Mouse (Mus musculus) Muller cell, postnatal 12 days (primary cell): Measurements from ENCODE around the gene Phldb2.

Source experiments
- DNase-seq: peaks from one replicate; pipeline ENCODE4 v3.0.0-alpha.2; 2015; ENCODE audit errors: inconsistent ontology term

Gene Phldb2

DNA sequence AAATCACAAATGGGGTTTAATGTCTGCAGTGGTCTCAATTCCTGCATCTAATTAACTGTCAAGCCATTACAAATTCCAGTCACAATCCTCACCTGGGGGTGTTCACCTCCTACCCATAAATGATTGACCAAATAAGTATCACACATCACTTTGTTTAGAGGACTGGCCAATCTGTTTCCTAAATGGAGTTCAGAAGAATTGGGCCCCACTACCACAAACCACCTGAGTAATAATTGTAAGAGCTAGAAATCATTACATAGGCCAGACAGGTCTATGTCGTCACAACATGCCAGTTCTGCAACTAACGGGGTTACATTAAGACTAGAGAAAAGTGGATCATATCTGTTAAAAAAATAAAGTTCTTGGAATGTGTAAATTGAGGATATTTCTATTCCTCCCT lies 1.4 kb downstream of the Phldb2 start:
- no peak for DNase-seq

DNA sequence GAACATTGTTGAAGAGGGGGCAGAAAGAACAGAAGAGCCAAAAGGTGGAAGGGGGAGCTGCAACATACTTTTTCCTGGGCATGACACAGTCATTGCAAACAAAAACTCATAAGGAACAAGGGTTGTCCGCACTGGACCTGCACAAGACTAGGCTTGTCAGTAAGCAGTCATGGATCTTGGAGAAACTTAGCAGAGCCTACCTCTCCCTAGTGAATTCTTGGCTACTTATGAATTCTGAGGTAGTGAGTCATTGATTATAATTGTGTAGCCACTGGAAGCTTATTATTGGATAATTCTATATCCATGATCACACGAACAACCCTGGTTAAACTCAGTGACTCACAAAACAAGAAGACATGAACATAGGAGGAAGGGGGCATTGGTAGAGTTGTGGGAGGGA lies 7.1 kb downstream of the Phldb2 start:
- peak; percentile 70 for DNase-seq

DNA sequence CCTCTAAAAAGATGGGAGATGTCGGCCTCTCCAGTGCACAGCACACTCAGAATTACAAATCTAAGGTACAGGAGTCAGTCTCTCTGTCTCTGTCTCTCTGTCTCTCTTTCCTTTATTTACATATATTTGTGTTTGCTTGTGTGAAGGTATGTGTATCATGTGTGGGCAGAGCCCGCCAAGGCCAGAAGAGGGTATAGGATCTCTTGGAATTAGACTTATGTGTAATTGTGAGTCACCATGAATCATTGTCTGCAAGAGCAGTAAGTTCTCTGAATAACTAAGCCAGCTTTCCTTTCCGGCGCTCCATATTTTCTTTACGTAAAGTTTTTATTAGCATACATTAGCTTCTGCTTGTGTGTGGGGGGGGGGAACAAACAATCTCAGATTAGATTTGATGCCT lies 7.7 kb downstream of the Phldb2 start:
- DNase-seq = no peak

DNA sequence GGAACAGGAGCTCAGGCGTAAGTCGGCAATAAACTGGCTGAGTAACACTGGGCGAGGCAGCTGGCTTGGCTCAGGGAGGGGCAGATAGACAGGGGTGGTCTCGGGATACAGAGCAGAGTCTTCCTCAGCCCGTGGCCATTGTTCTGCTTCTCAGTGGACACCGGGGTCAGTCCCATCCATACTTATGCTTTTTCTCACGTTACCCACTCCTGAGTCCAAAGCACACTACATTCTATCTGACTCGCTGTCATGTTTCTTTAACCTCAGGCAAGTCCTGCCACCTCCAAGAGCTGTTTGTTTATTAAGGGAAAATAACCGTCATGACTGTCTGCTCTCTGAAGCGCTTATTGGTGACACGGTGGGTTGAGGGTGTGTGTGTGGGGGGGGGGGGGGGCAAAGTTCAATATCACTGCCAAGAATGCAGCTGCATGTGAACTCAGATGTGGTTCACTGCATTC lies 8.2 kb downstream of the Phldb2 start:
- DNase-seq = no peak

GRCm38 (mm10) chr16:45942169-45942891 lies 11.1 kb downstream of the Phldb2 start:
- no peak for DNase-seq

GRCm38 (mm10) chr16:45940701-45941100 lies 12.7 kb downstream of the Phldb2 start:
- DNase-seq = no peak

DNA sequence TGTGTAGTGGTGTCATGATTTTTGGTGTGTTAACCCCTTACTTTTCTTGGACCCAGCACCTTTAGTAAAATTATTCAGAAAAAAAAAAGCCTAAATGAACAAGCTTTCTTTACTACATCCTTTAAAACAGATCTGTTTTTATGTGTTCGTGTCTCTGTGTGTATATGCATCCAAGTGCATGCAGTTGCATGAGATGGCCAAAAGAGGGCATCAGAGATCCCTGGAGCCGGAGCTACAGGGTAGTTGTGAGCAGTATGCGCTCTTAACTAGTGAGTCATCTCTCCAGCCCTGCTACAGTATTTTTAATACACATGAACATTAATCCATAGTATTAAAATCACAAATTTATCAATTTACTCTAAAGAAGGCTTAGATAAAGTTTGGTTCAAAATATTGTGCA lies 14.0 kb downstream of the Phldb2 start:
- no peak for DNase-seq

DNA sequence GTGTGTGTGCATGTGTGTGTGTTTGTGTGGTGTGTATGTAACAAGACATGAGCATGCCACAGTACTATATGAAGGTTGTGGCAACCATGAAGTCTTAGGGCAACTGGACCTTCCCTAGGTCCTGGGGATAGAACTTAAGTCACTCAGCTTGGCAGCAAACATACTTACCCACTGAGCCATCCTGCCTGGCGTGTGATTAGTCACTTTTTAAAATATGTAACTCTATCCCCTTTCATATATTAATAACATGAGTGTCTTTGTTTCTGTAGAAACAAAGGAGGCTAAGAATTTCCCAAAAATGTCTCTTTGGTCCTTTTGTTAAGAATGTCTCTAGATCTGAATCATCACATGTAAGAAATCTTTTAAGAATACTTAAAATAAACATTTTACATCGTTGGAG lies 16.0 kb downstream of the Phldb2 start:
- no peak for DNase-seq

DNA sequence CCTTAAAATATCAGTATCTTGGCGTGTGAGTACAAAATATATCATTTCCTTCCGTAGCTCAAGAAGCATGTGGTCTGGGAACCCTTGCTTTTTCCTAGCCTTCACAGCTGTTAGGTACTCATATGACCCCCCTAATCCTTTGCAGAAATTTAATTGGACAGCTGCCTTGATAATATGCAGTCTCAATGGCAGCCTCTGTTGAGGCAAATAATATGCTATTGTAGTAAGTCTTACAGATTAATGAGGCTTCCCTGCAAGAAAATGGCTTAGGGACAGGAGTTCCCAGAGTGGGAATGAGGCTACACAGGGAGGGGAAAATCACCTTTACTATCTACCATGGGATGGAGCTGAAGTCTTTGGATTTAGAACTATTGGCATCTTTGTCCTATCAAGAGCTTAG lies 16.9 kb downstream of the Phldb2 start:
- no peak for DNase-seq

- DNase-seq = no peak
Measured at GRCm38 (mm10) chr16:45935956-45936483, 17.4 kb downstream of the Phldb2 start.

DNA sequence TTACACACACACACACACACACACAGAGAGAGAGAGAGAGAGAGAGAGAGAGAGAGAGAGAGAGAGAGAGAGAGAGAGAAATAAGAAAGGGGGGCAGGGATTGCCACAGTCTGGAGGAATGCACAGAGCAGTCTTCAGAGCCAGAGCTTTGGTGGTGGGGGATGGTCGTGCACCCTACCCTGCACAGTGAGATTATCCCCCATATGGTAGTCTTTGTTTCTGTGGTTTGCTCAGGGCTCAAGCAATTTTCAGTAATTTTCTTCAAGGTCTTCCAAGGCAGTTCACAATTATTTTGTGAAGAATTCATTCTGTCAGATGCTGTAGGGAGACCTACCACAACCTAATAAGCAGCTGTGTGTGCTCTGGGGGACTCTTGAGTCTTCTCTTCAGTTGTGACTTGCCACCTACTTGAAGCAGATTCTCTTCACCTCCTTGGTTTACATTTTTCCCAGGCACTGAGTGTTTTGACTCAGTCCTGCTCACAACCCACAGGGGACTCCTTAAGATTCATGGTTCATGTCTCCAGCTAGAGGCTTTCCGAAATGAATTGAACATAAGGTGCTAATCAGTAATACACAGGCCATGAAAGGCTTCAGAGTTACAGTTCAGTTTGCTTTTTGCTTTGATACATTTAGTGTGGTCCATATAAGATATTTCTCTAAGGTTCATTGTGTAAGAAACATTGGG lies 18.5 kb downstream of the Phldb2 start:
- DNase-seq = no peak

- DNase-seq = no peak
Measured at GRCm38 (mm10) chr16:45930308-45930707, 23.1 kb downstream of the Phldb2 start.

DNA sequence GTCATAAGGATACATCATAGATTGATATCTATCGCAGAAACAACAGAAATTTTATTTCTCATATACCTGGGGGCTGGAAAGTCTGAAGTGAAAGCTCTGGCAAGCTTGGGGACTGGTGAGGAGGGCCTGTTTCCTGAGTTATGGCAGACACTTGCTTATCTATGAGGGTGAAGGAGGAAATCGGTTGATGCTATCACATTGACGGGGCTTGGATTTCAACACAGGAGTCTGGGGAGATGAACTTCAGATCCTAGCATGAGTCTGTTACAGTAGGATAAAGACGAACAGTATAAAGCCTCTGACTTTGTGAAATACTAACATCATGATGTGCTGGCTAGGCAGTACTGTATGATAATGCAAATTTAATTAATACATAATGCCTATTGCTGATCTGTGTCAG lies 25.3 kb downstream of the Phldb2 start:
- no peak for DNase-seq

- no peak for DNase-seq
Measured at GRCm38 (mm10) chr16:45927601-45928000, 25.8 kb downstream of the Phldb2 start.

DNA sequence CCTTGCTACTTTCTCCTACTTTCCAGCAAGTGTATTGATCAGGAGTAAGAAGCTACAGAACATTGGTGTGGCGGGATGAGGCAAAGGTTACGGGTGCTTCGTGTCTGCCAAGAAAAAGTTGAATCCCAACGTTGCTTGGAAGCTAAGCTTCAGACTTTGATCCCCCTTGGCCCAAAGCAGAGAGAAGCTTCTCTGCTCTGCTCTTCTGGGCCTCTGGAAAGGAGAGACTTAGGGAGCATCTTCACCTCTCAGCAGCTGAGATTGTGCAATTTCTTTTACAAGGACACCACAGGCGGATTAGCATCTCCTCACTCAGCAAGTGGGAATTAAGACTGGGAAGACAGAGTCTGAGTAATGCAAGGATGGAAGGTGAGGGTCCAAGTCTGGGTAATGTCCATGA lies 26.5 kb downstream of the Phldb2 start:
- DNase-seq = no peak

- DNase-seq = no peak
Measured at GRCm38 (mm10) chr16:45923731-45924424, 29.5 kb downstream of the Phldb2 start.

DNA sequence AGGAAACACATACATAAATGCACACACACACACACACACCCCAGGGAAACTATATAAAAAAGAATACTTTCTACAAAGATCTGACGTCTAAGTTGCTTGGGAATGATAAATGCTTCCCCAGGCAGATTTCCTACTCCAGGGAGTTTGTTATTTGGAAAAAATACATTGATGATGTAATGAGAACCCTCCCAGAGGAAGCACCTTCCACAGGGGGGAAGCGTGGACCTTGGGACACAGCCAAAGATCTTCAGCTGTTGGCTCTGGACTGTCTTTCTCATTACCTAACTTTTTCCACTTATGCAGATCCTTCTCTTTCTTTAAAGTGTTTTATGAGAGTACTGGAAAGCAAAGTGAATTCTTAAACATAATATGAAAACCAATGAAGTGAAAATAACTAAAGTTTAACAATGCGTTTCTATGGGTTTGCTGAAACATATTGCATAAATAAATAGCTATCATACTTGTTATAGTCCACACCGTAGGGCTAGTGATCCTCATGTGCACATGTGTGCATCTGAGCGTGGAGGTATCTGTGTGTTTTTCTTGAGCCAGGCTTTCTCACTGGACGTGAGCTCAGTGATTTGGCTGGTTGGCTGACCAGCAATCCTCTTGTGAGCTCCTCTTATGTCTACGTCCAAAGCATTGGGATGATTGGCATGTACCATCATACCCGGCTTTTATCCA lies 30.7 kb downstream of the Phldb2 start:
- DNase-seq = no peak

DNA sequence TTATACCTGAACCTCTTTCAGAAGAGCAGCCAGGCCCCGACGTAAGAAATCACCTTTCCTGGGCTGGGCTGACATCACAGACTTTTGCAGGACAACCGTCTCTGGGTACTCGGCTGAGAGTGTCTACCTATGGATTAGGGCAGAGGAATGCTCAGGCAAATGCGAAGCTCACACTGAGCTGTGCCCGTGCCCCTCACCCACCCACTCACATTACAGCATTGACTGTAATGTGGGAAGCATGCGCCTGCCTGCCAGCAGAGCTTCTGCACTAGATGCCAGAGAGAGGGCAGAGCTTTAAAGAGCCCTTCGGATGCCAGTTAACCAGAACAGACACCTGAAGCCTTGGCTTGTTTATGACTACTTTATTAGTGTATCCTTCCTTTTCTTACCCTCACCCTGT lies 33.8 kb downstream of the Phldb2 start:
- no peak for DNase-seq

DNA sequence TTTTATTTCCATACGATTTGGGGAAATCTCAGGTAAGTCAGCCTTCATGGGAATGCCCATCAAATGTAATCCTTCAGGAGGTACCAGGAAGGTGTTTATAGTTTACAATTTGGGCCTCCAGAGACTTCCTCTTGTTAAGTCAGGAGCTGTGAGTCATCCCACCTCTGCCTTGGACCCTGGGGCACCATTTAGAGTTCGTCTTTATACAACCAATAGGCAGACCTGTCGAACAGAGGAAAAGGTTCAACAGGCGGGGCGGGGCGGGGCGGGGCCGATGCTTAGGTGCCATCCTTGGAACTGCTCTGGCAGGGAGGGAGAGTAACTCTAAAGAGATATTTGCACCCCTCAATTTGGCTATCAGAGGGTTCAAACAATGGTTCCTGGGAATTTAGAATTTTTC lies 49.8 kb downstream of the Phldb2 start:
- DNase-seq = no peak

GRCm38 (mm10) chr16:45898459-45898858 lies 54.9 kb downstream of the Phldb2 start:
- DNase-seq = no peak

DNA sequence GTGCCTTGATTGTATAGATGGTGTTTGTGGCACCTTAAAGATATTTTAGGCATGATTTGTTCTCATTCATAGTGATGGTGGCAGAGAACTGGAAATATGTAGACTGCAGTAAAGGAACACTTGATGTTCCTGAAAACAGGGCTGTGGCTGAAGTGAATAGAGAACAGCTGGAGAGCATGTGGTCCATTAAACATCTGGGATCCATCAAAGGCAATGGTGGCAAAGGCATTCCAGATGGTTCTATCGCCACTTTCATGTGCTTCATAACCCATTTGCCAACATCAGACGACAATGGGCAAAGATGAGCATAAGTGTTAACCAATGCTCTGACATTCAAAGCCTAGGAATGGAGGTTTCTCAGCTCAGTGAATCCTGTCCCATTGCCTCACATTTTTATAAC lies 56.8 kb downstream of the Phldb2 start:
- DNase-seq = no peak

DNA sequence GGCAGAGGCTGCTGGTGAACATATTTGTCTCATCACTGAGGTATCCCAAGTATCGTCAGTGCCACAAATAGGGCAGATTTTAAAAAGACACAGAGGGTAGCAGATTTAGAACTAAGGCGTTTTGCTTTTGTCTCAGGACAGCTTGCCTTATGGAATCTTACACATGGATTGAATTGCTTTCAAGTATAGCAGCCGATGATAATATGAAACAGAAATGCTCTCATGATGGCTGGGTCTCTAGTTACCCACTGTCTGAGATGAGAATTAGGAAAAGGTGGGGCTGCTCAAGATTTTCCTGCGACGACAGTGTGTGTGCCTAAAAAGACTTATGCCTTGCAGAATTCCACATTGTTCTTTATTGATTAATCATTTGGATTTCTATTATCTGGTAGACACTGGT lies 58.4 kb downstream of the Phldb2 start:
- no peak for DNase-seq
